Mouse (Mus musculus) cerebellum, adult 2 months (tissue): ENCODE data around the gene Epha8. TPM values are rescaled to one million over a fixed set of nuclear protein-coding genes. Genes with fewer than 3 reads are reported as not detected.

Source experiments
- DNase-seq, 2 experiments: peaks; one replicate each; pipeline ENCODE4 v3.0.0; 2021
- H3K27ac ChIP-seq: fragments of 200-500 bp; 2 replicates; pipeline ENCODE4 v1.5.1; 2012; ENCODE audit warnings: low read length, control low read depth, inconsistent platforms; ENCODE audit not compliant: insufficient read depth
- H3K27me3 ChIP-seq: fragments of 200-500 bp; 2 replicates; pipeline ENCODE4 v1.6.1; 2012; ENCODE audit warnings: inconsistent platforms, mild to moderate bottlenecking, low read length, moderate library complexity; ENCODE audit not compliant: control insufficient read depth, insufficient read depth
- H3K4me1 ChIP-seq: fragments of 200-500 bp; 2 replicates; pipeline ENCODE4 v1.6.1; 2011; ENCODE audit warnings: low read length; ENCODE audit not compliant: control insufficient read depth, insufficient read depth
- H3K4me3 ChIP-seq: fragments of 200-500 bp; replicated peaks from 2 replicates; pipeline ENCODE3; 2011; ENCODE audit warnings: mild to moderate bottlenecking, low read depth, low read length, control low read depth; ENCODE audit not compliant: insufficient read depth
- CTCF ChIP-seq: fragments of 200-500 bp; IDR thresholded peaks from 2 replicates; pipeline ENCODE4 v1.5.1; 2011; ENCODE audit warnings: low read depth, mild to moderate bottlenecking, control low read depth, low read length, moderate library complexity, borderline replicate concordance; ENCODE audit not compliant: insufficient read depth
- POLR2A ChIP-seq: fragments of 200-500 bp; IDR thresholded peaks from 2 replicates; pipeline ENCODE4 v1.6.1; 2011; ENCODE audit warnings: low read length, control low read depth, borderline replicate concordance; ENCODE audit not compliant: insufficient read depth
- WGBS: fragments of 180-500 bp; shearing (Covaris S2); methylation state at CpG from one replicate; pipeline ENCODE4 v1.1.7; 2018; 5-methylcytosine and 5-hydroxymethylcytosine counted together
- polyA plus RNA-seq: library from polyadenylated mRNA; depleted of rRNA; stranded (reverse); fragments of >200 nt; gene quantifications from 2 replicates; pipeline ENCODE4 v1.2.3, GENCODE M21; 2012

Epha8 gene
- polyA plus RNA-seq, 1 experiment: 44.5 TPM

DNA sequence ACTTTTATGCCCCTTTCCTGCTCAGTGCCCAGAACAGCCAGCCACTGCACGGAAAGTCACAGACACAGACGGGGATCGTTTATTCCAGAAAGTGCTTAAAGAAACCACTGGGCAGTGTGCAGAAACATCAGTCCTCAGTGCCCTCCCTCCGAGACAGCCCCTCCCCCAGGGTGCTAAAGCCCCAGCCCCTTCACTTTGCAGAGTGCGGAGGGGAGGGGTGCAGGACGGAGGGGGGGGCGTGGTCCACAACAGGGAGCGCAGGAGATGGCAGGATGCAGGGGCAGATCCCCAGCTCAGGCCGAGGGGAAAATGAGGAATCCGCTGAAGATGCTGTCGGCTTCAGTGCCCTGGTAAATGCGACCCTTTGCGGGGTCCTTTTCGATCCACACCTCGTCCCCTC is 60.8 kb downstream of the Epha8 start:
- H3K4me1 ChIP-seq: no peaks in the 10 kb centered on the region
- no peak overlapping the region for H3K4me3 ChIP-seq
- no peak for TF ChIP-seq CTCF
- TF ChIP-seq POLR2A: no peak
- H3K27ac ChIP-seq: no peak overlapping the region
- DNase-seq: no peak
- no peaks in the 10 kb centered on the region for H3K27me3 ChIP-seq
- 6% methylated on average over 15 of the region's 15 CpGs for WGBS

DNA sequence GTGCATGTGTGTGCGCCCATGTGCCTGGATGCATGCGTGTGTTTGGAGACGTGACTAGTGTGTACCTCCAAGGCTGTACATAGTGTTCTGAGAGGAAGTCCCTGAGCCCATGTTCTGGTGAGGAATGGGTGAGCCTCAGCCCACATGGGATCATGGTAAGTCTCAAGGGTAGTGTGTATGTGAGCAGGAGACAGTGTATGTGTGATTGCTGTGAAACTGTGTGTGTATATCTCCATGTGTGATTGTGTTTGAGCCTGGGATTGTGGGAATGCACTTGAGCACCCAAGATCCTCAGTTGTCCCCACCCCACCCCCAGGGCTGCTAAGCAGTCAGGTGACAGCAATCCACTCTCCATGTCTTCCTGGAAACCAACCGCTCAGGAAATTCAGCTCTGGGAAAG is 61.8 kb downstream of the Epha8 start:
- H3K27me3 ChIP-seq: no peaks in the 10 kb centered on the region
- H3K4me1 ChIP-seq: no peaks in the 10 kb centered on the region
- no peak for TF ChIP-seq POLR2A
- no peak for TF ChIP-seq CTCF
- H3K27ac ChIP-seq: no peak overlapping the region
- WGBS: 81% methylated on average over 4 of the region's 4 CpGs
- no peak overlapping the region for H3K4me3 ChIP-seq
- no peak for DNase-seq

DNA sequence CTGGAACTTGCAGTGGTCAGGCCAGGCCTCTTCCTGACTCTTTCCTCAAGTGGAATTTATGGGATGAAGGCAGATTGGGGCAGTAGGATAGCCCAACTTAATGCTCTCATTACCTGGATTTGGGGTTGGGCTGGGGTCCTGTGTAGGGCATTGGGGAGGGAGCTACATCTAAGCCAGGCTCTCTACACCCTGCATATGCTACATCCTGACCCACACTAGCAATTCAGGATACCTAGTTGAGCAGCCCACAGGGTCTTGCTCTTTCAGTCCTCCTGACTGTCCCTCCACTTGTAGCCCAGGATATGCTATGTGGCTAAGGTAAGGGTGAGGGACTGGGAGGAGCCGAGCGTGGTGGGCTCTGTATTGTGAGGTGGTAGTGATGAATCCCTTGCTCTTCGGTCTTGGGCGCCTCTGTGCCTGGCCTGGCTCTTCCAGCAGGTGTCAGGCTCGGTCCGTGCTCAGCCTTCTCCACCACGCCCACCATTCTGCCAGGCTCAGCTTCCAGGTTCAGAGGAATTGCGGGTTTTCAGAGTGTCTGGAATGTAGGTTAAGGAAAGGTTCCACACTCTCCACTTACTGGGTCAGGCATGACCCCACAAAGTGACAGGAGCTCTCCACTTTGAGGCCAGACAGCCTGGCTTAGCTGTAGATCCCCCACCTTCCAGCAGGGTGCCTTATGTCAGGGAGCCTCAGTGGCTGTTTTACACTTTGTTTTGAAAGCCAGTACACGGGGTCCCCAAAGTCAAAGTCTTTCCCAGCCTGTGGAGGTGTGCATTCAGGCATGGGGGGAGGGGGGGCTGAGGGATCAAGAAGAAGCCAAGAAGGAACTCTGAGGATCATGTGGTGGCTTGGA is 62.7 kb downstream of the Epha8 start:
- no peak overlapping the region for H3K27ac ChIP-seq

DNA sequence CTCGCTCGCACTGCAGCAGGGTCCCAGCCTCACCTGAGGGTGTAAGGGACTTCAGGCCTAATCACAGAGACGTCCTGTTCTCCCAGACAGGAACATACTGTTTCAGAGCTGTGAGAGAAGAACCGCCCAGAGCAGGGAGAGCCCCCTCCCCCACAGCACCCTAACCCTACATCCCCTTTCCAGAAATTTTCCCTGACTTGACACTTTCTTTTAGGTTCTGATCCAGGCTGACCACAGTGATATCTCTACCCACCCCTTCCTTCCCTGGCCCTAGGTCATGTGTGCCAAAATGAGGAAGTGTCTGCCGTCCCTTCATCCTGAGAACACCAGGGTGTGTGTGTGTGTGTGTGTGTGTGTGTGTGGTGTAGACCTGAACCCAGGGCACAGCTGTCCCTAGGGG is 63.8 kb downstream of the Epha8 start, which contains the start of gene C1qc:
C1qc (minus strand) TSS at position 255 of the 400 bp plus-strand sequence.
- no peaks in the 10 kb centered on the region for H3K4me1 ChIP-seq
- TF ChIP-seq CTCF: no peak
- TF ChIP-seq POLR2A: no peak
- no peak within 1 kb of the TSS for H3K4me3 ChIP-seq
- no peak within 1 kb of the TSS for H3K27ac ChIP-seq
- 85% methylated on average over 5 of the region's 5 CpGs for WGBS
- no peaks in the 10 kb centered on the region for H3K27me3 ChIP-seq
- no peak for DNase-seq

More for the DNA sequence above, 62.7 kb downstream of the Epha8 start:
- Histone ChIP-seq H3K4me1 (no peaks in the 10 kb centered on the region), H3K4me3 (no peak overlapping the region), H3K27me3 (no peaks in the 10 kb centered on the region)
- 5% methylated on average over 9 of the region's 9 CpGs for WGBS
- peak; percentile 40 to 60 for DNase-seq
- TF ChIP-seq POLR2A (no peak), CTCF (peak; percentile 96)

DNA sequence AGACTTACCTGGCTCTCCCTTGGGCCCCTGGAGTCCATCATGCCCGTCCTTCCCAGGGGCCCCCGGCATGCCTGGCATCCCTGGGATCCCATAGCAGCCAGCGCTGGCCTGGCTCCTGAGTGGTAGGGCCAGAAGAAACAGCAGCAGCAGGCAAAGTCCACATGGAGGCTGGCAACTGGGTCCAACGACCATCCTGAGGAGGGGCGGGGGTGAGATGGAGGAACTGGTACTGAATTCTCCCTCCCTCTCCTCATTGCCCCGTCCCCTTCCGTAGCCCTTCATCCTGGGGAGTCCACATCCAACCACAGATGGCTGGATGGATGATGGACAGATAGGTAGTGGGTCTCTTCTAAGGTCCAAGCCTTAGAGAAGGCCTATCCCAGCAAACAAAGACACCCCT is 64.2 kb downstream of the Epha8 start:
- DNase-seq: no peak
- Histone ChIP-seq H3K27ac (no peak overlapping the region), H3K27me3 (no peaks in the 10 kb centered on the region), H3K4me3 (no peak overlapping the region), H3K4me1 (no peaks in the 10 kb centered on the region)
- TF ChIP-seq CTCF: no peak
- no peak for TF ChIP-seq POLR2A
- WGBS: 57% methylated on average over 7 of the region's 7 CpGs

DNA sequence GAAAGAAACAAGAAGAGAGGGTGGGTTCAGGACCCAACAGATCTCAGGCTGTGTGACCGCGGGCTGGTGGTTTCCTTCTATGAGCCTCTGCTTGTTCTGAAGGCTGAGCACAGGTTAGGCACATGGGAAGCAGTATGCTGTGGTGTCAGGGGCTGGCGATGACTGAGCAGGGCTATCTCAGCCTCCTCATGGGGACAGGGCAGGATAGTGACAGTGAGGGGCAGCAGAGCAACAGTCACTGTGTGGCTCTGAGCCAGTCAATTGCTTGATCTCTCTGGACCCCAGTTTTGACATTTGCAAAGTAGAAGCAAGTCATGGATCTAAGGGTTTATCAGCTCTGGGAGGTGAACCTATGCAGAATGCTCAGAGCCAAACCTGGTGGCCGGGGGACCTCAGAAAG is 65.5 kb downstream of the Epha8 start:
- Histone ChIP-seq H3K4me3 (no peak overlapping the region), H3K27me3 (no peaks in the 10 kb centered on the region), H3K27ac (no peak overlapping the region), H3K4me1 (no peaks in the 10 kb centered on the region)
- 82% methylated on average over 4 of the region's 4 CpGs for WGBS
- no peak for TF ChIP-seq CTCF
- TF ChIP-seq POLR2A: no peak
- no peak for DNase-seq

DNA sequence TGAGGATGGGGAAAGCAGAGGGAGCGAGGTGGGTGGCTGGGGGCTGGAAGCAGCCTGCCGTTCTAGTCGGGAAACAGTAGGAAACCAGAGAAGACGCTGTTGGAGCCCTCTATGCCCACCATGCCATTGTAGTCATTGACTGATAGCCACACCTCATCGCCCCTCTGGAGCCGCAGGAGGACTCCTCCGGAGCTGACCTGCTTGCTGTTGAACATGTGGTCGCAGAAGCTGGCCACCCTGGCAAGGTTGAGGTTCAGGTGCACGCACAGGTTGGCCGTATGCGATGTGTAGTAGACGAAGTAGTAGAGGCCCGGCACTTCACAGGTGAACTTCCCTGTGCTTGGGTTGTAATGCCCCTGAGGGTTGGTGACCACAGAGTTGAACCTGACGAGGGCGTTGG is 66.6 kb downstream of the Epha8 start:
- Histone ChIP-seq H3K4me1 (no peaks in the 10 kb centered on the region), H3K4me3 (no peak overlapping the region), H3K27me3 (no peaks in the 10 kb centered on the region), H3K27ac (no peak overlapping the region)
- no peak for TF ChIP-seq CTCF
- no peak for TF ChIP-seq POLR2A
- DNase-seq: no peak
- 83% methylated on average over 15 of the region's 15 CpGs for WGBS

DNA sequence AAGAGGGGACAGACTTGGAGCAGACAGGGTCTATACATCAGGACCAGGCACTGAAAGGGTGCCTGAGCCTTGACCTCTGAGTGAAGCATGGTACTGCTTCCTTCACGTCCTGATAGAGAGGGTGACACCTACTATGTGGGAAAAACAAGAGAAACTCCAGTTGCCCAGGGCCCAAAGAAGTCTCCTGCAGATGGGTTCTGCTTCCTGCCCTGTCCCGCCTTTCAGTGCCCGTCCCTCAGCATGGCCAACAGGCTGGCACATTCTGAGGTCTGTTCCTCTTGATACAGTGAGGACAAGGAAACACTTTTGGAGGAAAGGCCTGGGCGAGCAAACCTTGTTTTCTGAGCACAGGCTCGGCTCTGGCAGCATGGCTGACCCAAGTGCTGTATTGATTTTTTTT is 68.9 kb downstream of the Epha8 start:
- Histone ChIP-seq H3K27ac (no peak overlapping the region), H3K4me1 (no peaks in the 10 kb centered on the region), H3K27me3 (no peaks in the 10 kb centered on the region), H3K4me3 (no peak overlapping the region)
- DNase-seq: no peak
- TF ChIP-seq CTCF (no peak), POLR2A (no peak)
- 76% methylated on average over 5 of the region's 5 CpGs for WGBS
